Mouse (Mus musculus): ENCODE results near the gene Rab36.

Gene Rab36

GRCm38 (mm10) chr10:75070281-75070976, 33.6 kb downstream of the Rab36 start:
- DNase-seq (ENCODE audit: low spot score), result no peak

DNA sequence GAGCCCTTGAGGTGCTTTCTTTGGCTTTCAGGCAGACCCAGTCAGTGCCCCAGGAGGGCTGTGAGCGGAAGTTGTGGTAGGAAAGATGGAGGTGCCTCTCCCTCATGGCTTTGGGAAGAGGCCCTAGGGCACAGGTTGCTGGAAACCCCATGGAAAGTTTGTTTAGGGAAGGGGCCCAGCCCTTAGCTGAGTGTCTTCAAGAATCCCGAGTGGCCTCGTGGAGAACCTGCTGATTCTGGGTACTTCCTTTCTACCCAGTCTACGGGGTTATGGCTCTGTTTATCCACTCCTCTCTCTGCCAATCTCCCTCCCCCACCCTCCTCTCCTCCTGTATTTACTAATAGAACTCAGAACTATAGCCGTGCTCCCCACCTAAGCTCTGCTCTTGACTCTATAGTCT, 38.8 kb downstream of the Rab36 start:
- DNase-seq (ENCODE audit: low spot score), result no peak

DNA sequence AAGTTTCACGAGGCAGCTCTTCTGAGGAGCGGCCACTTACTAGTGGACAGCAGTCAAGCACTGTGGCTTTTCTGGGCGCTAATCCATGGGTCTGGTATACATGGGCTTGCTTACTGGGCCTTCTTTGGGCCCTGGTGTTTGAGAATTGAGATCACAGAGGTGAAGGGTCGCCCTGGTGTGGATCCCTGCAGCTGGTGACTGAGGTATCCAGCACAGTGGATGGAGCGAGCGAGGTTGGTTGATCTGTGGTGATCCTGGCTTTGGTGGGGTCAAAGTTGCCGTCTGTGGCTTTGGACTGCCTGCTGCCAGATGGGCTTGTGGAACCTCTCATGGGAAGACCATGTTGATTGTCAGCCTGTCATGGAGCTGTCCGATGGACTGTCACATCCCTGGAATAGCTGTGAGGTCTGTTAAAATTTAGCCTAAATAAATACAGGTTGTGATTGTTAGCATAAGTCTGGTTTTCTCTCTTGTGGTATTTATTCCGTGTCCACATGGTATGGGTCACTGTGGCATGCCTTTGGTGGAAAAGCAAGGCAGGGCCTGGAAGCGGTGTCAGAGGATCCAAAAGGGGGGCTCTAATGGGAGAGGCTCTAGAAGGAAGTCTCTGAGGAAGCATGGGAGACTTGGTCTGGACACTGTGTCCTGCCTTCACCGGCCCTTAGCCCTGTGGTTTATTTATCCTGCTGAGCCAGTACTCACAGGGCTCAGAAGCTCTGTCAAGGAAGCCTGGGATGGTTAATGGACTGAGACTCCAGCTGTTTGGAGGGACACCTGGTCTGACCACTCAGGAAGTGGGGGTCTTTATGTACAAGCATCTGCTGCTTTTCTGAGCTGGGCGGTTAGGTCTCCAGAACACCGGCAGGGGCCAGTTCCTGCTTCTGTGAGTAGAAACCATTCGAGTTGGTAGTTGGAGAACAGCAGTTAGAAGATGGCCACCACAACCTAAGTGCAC, 41.6 kb downstream of the Rab36 start:
- no peak for DNase-seq (ENCODE audit: low spot score)

GRCm38 (mm10) chr10:75085330-75085729, 48.5 kb downstream of the Rab36 start:
- DNase-seq (ENCODE audit: low spot score), result no peak

DNA sequence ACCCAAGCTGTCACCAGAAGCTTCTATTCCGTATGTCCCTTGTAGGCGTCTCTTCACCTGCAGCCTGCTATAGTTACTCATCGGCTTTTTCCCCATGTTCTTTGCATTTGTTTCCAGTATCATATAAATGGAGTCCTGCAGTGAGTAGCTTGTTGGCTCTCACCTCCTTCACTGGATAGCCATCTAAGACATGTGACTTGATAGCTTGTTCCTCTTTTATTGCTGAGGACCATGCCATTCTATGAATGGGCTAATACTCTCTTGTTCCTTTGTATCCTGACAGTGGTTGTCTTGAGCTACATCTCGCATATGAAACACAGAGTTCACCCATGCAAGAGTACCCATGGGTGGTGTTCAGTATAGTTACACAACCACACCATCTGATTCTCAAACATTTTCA, 51.6 kb downstream of the Rab36 start:
- DNase-seq (ENCODE audit: low spot score), result no peak

GRCm38 (mm10) chr10:75091478-75092152, 54.8 kb downstream of the Rab36 start:
- no peak for DNase-seq (ENCODE audit: low spot score)

- no peak for DNase-seq (ENCODE audit: low spot score)
These were observed 56.6 kb downstream of the Rab36 start for GRCm38 (mm10) chr10:75093252-75093987.

DNA sequence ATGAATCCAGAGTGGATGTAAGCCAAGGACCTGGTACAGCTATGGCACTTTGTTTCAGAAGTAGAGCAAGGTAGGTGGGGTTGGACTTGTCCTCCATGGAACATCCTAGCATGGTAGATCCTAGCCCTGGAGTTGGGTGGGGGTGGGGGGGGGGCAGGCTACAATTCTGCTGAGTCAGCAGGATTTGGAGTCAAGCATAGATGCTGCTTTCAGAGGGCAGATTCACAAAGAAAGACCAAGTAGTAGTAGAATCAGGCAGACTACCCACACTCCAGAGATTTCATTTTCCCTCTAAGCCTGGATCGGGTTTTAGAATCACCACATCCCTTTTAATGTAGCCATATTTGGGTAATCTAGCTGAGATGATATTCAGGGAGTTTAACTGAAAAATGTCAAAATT, 57.5 kb downstream of the Rab36 start:
- no peak for DNase-seq (ENCODE audit: low spot score)

DNA sequence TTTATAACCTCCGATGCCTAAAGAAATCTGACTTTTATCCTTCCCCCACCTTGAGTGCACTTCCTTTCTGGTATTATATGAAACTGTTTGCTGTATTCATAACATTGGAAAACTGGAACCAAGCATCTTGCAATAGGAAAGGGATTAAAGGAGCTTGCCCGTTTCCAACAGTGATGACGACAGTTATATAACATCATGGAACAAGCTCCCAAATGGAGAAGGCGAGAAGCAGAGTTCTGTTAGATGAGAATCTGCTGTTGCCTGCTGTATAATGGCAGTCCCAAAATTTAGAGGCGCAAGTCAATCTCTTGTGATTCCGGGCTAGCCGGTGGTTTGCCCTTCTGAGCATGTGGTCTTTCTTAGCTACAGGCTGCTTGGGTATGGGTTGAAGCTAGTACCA, 58.4 kb downstream of the Rab36 start:
- no peak for DNase-seq (ENCODE audit: low spot score)

DNA sequence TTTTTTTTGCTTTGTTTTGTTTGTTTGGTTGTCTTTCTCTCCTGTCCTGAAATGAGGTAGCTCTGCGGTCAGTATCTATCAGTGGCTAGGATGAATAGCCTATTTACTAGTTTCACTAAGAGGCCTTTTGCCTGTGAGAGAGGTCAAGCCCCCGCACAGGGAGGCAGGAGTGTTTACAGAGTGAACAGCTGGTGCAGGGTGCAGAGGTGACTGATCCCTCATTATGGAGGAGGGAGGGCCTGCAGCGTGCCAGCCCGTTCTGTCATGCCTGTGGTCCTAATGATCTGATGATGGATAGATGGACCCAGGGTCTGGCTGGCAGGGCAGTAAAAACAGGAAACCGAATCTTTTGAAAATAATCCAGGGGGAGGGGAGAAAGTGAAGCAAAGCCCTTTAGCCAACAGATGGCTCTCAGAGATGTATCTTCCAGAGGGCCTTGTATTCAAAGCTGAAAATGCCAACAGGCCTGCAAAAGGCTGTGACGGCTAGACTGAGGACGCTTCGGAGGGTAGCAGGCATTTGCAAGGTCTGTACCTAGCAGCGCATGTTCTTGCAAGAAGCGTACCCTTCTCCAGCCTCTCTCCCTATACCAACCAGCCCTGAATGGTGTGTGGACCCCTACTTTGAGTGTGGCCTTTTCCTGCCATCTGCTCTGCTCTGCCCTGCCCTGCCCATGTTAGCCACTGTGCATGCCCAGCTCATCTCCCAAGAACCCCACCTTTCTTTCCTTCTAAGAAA, 61.8 kb downstream of the Rab36 start:
- no peak for DNase-seq (ENCODE audit: low spot score)

DNA sequence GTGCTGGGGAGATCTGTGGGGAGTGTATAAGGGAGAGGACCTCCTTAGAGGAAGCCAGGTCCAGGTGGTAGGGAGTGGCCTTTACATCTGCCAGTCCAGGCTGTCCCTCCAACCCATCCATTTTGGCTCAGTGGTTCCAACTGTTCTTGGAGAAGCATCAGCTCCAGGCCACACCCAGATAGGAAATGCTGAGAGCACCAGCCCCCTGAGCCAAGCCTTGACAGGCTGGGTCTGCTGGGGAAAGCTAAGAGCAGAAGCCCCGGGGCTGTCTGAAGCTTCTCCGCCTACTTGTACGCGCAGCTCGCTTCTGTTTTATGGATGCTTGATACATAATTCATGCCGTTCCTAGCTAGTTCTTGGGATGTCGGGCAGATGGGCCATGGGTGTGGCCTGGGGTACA, 63.4 kb downstream of the Rab36 start:
- no peak for DNase-seq (ENCODE audit: low spot score)

GRCm38 (mm10) chr10:75103502-75103901, 66.6 kb downstream of the Rab36 start:
- DNase-seq (ENCODE audit: low spot score), result no peak
